Mouse (Mus musculus): ENCODE measurements around the gene Trim31. TPM values are rescaled to one million over a fixed set of nuclear protein-coding genes. Genes with fewer than 3 reads are reported as not detected.

The Trim31 gene
- total and polyA plus RNA-seq, 2 experiments = not detected

DNA sequence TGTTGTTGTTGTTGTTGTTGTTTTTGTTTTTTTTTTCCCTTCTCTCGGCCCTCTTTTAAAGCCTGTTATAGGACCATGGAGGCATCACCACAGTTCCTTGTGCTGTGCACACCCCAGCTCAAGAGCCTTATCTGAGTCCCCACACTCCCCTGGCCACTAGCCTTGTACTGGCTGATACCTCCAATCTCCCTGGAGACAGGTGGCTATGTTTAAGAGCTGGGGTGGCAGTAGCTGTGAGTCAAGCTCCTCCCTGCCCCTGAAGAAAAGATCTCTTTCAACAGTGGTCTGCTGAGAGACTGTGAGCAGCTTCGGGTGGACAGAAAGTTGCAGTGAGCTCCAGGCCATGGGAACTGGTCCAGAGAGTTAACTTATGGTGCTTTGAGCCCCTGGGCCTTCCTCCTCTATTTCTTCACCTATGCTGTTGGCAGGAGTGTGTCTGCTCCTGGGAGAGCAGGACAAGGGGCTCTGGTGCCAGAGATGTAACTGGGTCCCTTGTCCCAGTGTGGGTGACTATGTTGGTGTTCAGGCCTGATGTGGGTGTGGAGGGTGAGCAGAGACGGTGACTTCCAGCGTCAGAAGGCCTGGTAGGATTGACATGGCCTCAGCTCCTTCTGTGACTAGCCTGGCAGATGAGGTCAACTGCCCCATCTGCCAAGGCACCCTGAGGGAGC, 28.5 kb upstream of the Trim31 start, which contains the start of gene Trim10:
Trim10 (plus strand) TSS at position 291 of the 671 bp plus-strand sequence.
- H3K27ac ChIP-seq (replicated peaks; ENCODE audit: insufficient read depth, low read depth, low read length) = no peak within 1 kb of the TSS
- no peaks in the 10 kb centered on the region for H3K4me1 ChIP-seq (ENCODE audit: control insufficient read depth, insufficient read depth, low read length)
- no peaks in the 10 kb centered on the region for H3K36me3 ChIP-seq (ENCODE audit: control insufficient read depth, insufficient read depth, low read length)
- no peaks in the 10 kb centered on the region for H3K27me3 ChIP-seq (ENCODE audit: control insufficient read depth, insufficient read depth, low read length)
- WGBS = 77% methylated on average over 4 of the region's 4 CpGs
- H3K79me2 ChIP-seq (ENCODE audit: control insufficient read depth, insufficient read depth, low read length) = no peaks in the 10 kb centered on the region
- no peak for TF ChIP-seq POLR2A (IDR thresholded peaks at IDR 0.05; ENCODE audit: extremely low read depth, insufficient read depth, low read length)
- no peak for TF ChIP-seq CTCF (IDR thresholded peaks at IDR 0.05; ENCODE audit: low read depth, low read length)
- H3K9ac ChIP-seq (ENCODE audit: low read depth, low read length) = no peak within 1 kb of the TSS
- no peak within 1 kb of the TSS for H3K4me3 ChIP-seq (ENCODE audit: insufficient read depth, low read depth, low read length)
- DNase-seq (ENCODE audit: extremely low read depth, low read depth, low spot score) = no peak

- no peaks in the 10 kb centered on the region for H3K79me2 ChIP-seq (ENCODE audit: control insufficient read depth, insufficient read depth, low read length)
- no peaks in the 10 kb centered on the region for H3K4me1 ChIP-seq (ENCODE audit: control insufficient read depth, insufficient read depth, low read length)
- H3K27ac ChIP-seq (replicated peaks; ENCODE audit: insufficient read depth, low read depth, low read length) = no peak overlapping the region
- TF ChIP-seq POLR2A (IDR thresholded peaks at IDR 0.05; ENCODE audit: extremely low read depth, insufficient read depth, low read length) = no peak
- TF ChIP-seq CTCF (IDR thresholded peaks at IDR 0.05; ENCODE audit: low read depth, low read length) = no peak
- no peak for DNase-seq (ENCODE audit: extremely low read depth, low read depth, low spot score)
- no peaks in the 10 kb centered on the region for H3K27me3 ChIP-seq (ENCODE audit: control insufficient read depth, insufficient read depth, low read length)
- 72% methylated on average over 25 of the region's 25 CpGs for WGBS
- no peaks in the 10 kb centered on the region for H3K36me3 ChIP-seq (ENCODE audit: control insufficient read depth, insufficient read depth, low read length)
- no peak overlapping the region for H3K9ac ChIP-seq (ENCODE audit: low read depth, low read length)
- no peak overlapping the region for H3K4me3 ChIP-seq (ENCODE audit: insufficient read depth, low read depth, low read length)
These were observed 27.7 kb upstream of the Trim31 start for GRCm38 (mm10) chr17:36869955-36870810.

DNA sequence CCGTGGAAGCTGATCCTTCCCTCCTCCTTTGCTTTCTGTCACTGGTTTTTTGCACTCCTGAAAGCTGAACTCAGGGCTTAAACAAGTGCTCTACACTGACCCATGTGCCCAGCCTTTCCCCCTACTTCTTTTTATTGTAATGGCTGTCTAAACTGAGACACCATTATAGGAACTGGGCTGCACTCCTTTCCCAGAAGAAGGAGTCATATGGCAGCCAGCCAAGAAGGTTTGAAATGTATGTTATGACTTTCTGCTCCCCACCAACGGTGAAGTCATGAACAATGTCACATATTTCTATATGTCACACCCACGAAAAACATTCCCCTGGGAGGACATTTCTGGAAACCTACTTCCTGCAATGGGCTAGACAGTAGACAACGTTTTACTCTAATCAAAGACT, 23.3 kb upstream of the Trim31 start:
- WGBS = 62% methylated on average over 4 of the region's 4 CpGs
- Histone ChIP-seq H3K4me3 (ENCODE audit: insufficient read depth, low read depth, low read length) (no peak overlapping the region), H3K36me3 (ENCODE audit: control insufficient read depth, insufficient read depth, low read length) (no peaks in the 10 kb centered on the region)

GRCm38 (mm10) chr17:36883350-36883749, 14.6 kb upstream of the Trim31 start:
- Histone ChIP-seq H3K4me3 (ENCODE audit: insufficient read depth, low read depth, low read length) (no peak overlapping the region), H3K4me1 (ENCODE audit: control insufficient read depth, insufficient read depth, low read length) (no peaks in the 10 kb centered on the region), H3K27ac (replicated peaks; ENCODE audit: insufficient read depth, low read depth, low read length) (no peak overlapping the region), H3K36me3 (ENCODE audit: control insufficient read depth, insufficient read depth, low read length) (no peaks in the 10 kb centered on the region), H3K27me3 (ENCODE audit: control insufficient read depth, insufficient read depth, low read length) (no peaks in the 10 kb centered on the region), H3K79me2 (ENCODE audit: control insufficient read depth, insufficient read depth, low read length) (no peaks in the 10 kb centered on the region), H3K9ac (ENCODE audit: low read depth, low read length) (no peak overlapping the region)
- WGBS = 88% methylated on average over 2 of the region's 2 CpGs
- no peak for DNase-seq (ENCODE audit: extremely low read depth, low read depth, low spot score)
- TF ChIP-seq CTCF (IDR thresholded peaks at IDR 0.05; ENCODE audit: low read depth, low read length) (no peak), POLR2A (IDR thresholded peaks at IDR 0.05; ENCODE audit: extremely low read depth, insufficient read depth, low read length) (no peak)

More for the DNA sequence above, 23.3 kb upstream of the Trim31 start:
- no peak overlapping the region for H3K27ac ChIP-seq (replicated peaks; ENCODE audit: insufficient read depth, low read depth, low read length)
- no peaks in the 10 kb centered on the region for H3K27me3 ChIP-seq (ENCODE audit: control insufficient read depth, insufficient read depth, low read length)
- no peak overlapping the region for H3K9ac ChIP-seq (ENCODE audit: low read depth, low read length)
- no peak for DNase-seq (ENCODE audit: extremely low read depth, low read depth, low spot score)
- TF ChIP-seq POLR2A (IDR thresholded peaks at IDR 0.05; ENCODE audit: extremely low read depth, insufficient read depth, low read length) = no peak
- no peak for TF ChIP-seq CTCF (IDR thresholded peaks at IDR 0.05; ENCODE audit: low read depth, low read length)
- no peaks in the 10 kb centered on the region for H3K4me1 ChIP-seq (ENCODE audit: control insufficient read depth, insufficient read depth, low read length)
- H3K79me2 ChIP-seq (ENCODE audit: control insufficient read depth, insufficient read depth, low read length) = no peaks in the 10 kb centered on the region

GRCm38 (mm10) chr17:36885132-36885790, 12.7 kb upstream of the Trim31 start:
- no peaks in the 10 kb centered on the region for H3K36me3 ChIP-seq (ENCODE audit: control insufficient read depth, insufficient read depth, low read length)
- H3K27ac ChIP-seq (replicated peaks; ENCODE audit: insufficient read depth, low read depth, low read length) = no peak overlapping the region
- no peak overlapping the region for H3K4me3 ChIP-seq (ENCODE audit: insufficient read depth, low read depth, low read length)
- no peaks in the 10 kb centered on the region for H3K79me2 ChIP-seq (ENCODE audit: control insufficient read depth, insufficient read depth, low read length)
- 88% methylated on average over 12 of the region's 12 CpGs for WGBS
- H3K4me1 ChIP-seq (ENCODE audit: control insufficient read depth, insufficient read depth, low read length) = no peaks in the 10 kb centered on the region
- no peaks in the 10 kb centered on the region for H3K27me3 ChIP-seq (ENCODE audit: control insufficient read depth, insufficient read depth, low read length)
- TF ChIP-seq CTCF (IDR thresholded peaks at IDR 0.05; ENCODE audit: low read depth, low read length) (no peak), POLR2A (IDR thresholded peaks at IDR 0.05; ENCODE audit: extremely low read depth, insufficient read depth, low read length) (no peak)
- H3K9ac ChIP-seq (ENCODE audit: low read depth, low read length) = no peak overlapping the region
- DNase-seq (ENCODE audit: extremely low read depth, low read depth, low spot score) = no peak
